Mouse (Mus musculus): ENCODE measurements around the gene Adamts4. TPM values are rescaled to one million over a fixed set of nuclear protein-coding genes. Genes with fewer than 3 reads are reported as not detected.

The Adamts4 gene
- total and polyA plus RNA-seq, 3 experiments = 0.04 to 0.25 (median 0.09) TPM

DNA sequence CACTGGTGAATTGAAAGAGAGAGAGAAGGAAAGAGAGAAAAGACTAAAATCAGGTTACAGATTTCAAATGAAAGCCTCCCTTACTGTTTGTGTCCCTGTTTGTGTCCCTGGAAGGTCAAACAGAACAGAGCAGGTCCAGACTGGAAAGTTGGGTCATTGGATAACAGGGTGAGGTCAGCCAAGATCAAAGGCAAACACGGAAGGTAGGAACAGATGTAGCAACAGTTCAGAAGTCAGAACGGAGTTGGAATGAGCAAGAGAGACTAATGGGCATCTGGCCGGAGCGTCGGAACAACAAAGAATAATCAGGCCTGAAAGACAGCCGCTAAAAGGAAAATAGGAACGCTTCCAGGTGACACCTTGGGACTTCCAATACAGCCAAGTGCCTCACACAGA lies 46.0 kb upstream of the Adamts4 start:
- peaks cover 33% of the 10 kb centered on the region for H3K27me3 ChIP-seq (replicated peaks)
- dilution Hi-C loops (cut with MboI; ENCODE audit: extremely low pct_ligation_motif_present, extremely low pct_unique_long_range_greater_than_20kb, low sequenced_read_pairs) (no loop called here), in situ Hi-C loops (cut with MboI; ENCODE audit: low pct_ligation_motif_present, low pct_unique_long_range_greater_than_20kb, low sequenced_read_pairs) (no loop called here)
- DNase-seq (ENCODE audit: extremely low read depth) = no peak
- TF ChIP-seq E2F4 (IDR thresholded peaks at IDR 0.05; ENCODE audit: insufficient replicate concordance, low read depth, low read length) = no peak
- TF ChIP-seq JUN (IDR thresholded peaks at IDR 0.05; ENCODE audit: insufficient read depth, low read depth, low read length) = no peak
- no peak for TF ChIP-seq NRF1 (IDR thresholded peaks at IDR 0.05; ENCODE audit: low read depth, low read length)
- no peak for TF ChIP-seq POLR2A (IDR thresholded peaks at IDR 0.05; ENCODE audit: low read depth, low read length)
- TF ChIP-seq RCOR1 (conservative IDR thresholded peaks at IDR 0.05; ENCODE audit: low read depth, low read length) = no peak
- no peak for TF ChIP-seq SMC3 (IDR thresholded peaks at IDR 0.05; ENCODE audit: low read depth, low read length)
- TF ChIP-seq JUND (conservative IDR thresholded peaks at IDR 0.05; ENCODE audit: low read depth, low read length) = no peak
- no peak for TF ChIP-seq USF1 (IDR thresholded peaks at IDR 0.05; ENCODE audit: low read depth, low read length)
- TF ChIP-seq BHLHE40 (IDR thresholded peaks at IDR 0.05; ENCODE audit: low read depth, low read length) = no peak
- no peak for TF ChIP-seq MXI1 (IDR thresholded peaks at IDR 0.05; ENCODE audit: low read depth, low read length)
- TF ChIP-seq MEF2A (IDR thresholded peaks at IDR 0.05; ENCODE audit: borderline replicate concordance, low read depth, low read length) = no peak
- TF ChIP-seq KAT2A (IDR thresholded peaks at IDR 0.05; ENCODE audit: insufficient replicate concordance, low read length) = no peak
- no peak for TF ChIP-seq ETS1 (conservative IDR thresholded peaks at IDR 0.05; ENCODE audit: low read depth, low read length)
- no peak for TF ChIP-seq CHD1 (IDR thresholded peaks at IDR 0.05; ENCODE audit: low read depth, low read length)
- no peak for TF ChIP-seq MAX (IDR thresholded peaks at IDR 0.05; ENCODE audit: low read length)
- TF ChIP-seq SIN3A (IDR thresholded peaks at IDR 0.05; ENCODE audit: low read length) = no peak
- H3K4me1 ChIP-seq (ENCODE audit: control insufficient read depth in 1 of 2, insufficient read depth in 2 of 2) = no peaks in the 10 kb centered on the region
- no peaks in the 10 kb centered on the region for H3K36me3 ChIP-seq (replicated peaks in 1 of 2; ENCODE audit: control insufficient read depth in 1 of 2, insufficient read depth in 1 of 2, low read length in 1 of 2)
- peaks cover 5% of the 10 kb centered on the region for H3K9me3 ChIP-seq (replicated peaks; ENCODE audit: low read length)
- H3K4me2 ChIP-seq (ENCODE audit: insufficient read depth, low read depth, poor library complexity, severe bottlenecking) = no peak overlapping the region
- H3K4me3 ChIP-seq (replicated peaks in 1 of 3; ENCODE audit: low read depth in 2 of 3, low read length in 2 of 3, poor library complexity in 1 of 3) = no peak overlapping the region
- no peak overlapping the region for H3K27ac ChIP-seq (ENCODE audit: insufficient read depth, low read depth)
- no peaks in the 10 kb centered on the region for H3K79me2 ChIP-seq (replicated peaks; ENCODE audit: control insufficient read depth, extremely low read depth, insufficient read depth, poor library complexity, severe bottlenecking)
- H3K9ac ChIP-seq (ENCODE audit: insufficient read depth, low read depth) = no peak overlapping the region

DNA sequence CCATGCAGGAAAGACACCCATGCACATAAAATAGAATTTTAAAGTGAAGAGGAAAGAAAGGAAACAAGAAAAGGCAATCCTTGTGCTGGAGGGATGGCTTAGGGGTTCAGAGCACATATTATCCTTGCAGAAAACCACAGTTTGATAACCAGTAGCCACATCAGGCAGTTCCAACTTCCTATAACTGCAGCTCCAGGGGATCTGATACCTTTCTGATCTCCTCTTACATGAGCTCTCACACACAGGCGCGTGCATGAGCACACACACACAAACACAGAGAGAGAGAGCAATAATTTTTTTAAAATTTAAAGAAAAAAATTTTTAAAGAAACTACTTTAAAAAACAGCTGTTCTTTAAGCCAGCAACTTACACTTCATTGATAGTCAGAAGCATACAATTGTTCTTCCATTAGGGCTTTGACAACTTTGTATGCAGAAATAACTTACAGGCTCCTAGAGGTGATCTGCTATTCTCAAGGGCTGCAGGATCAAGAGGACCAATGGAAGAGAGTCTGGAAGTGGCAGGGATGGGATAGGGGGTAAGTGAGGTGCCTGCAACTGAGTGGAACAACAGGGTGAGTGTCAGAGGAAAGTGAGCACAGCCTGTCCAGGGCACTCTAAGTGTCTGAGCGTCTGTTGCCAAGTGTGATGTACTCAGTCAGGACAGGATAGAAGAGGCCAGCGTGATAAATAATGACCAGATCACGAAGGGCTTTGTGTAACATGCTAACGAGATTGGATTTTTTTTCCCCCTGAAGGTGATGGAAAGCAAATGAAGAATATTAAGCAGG lies 44.3 kb upstream of the Adamts4 start:
- Histone ChIP-seq H3K36me3 (replicated peaks in 1 of 2; ENCODE audit: control insufficient read depth in 1 of 2, insufficient read depth in 1 of 2, low read length in 1 of 2) (no peaks in the 10 kb centered on the region), H3K4me1 (ENCODE audit: control insufficient read depth in 1 of 2, insufficient read depth in 2 of 2) (no peaks in the 10 kb centered on the region), H3K4me3 (replicated peaks in 1 of 3; ENCODE audit: low read depth in 2 of 3, low read length in 2 of 3, poor library complexity in 1 of 3) (no peak overlapping the region), H3K9ac (ENCODE audit: insufficient read depth, low read depth) (no peak overlapping the region), H3K9me3 (replicated peaks; ENCODE audit: low read length) (peaks cover 5% of the 10 kb centered on the region), H3K4me2 (ENCODE audit: insufficient read depth, low read depth, poor library complexity, severe bottlenecking) (no peak overlapping the region), H3K79me2 (replicated peaks; ENCODE audit: control insufficient read depth, extremely low read depth, insufficient read depth, poor library complexity, severe bottlenecking) (no peaks in the 10 kb centered on the region), H3K27ac (ENCODE audit: insufficient read depth, low read depth) (no peak overlapping the region), H3K27me3 (replicated peaks) (peaks cover 39% of the 10 kb centered on the region)
- dilution Hi-C loops (cut with MboI; ENCODE audit: extremely low pct_ligation_motif_present, extremely low pct_unique_long_range_greater_than_20kb, low sequenced_read_pairs) = no loop called here
- in situ Hi-C loops (cut with MboI; ENCODE audit: low pct_ligation_motif_present, low pct_unique_long_range_greater_than_20kb, low sequenced_read_pairs) = no loop called here
- TF ChIP-seq ZMIZ1 (IDR thresholded peaks at IDR 0.05; ENCODE audit: low read depth, low read length) (no peak), SMC3 (IDR thresholded peaks at IDR 0.05; ENCODE audit: low read depth, low read length) (no peak), NELFE (IDR thresholded peaks at IDR 0.05; ENCODE audit: low read depth, low read length) (no peak), BHLHE40 (IDR thresholded peaks at IDR 0.05; ENCODE audit: low read depth, low read length) (no peak), UBTF (IDR thresholded peaks at IDR 0.05; ENCODE audit: low read depth, low read length) (no peak), PAX5 (IDR thresholded peaks at IDR 0.05; ENCODE audit: low read length) (no peak), JUND (conservative IDR thresholded peaks at IDR 0.05; ENCODE audit: low read depth, low read length) (no peak), MXI1 (IDR thresholded peaks at IDR 0.05; ENCODE audit: low read depth, low read length) (no peak), EP300 (IDR thresholded peaks at IDR 0.05; ENCODE audit: low read length) (no peak), POLR2AphosphoS2 (IDR thresholded peaks at IDR 0.05; ENCODE audit: low read depth, low read length) (no peak), NRF1 (IDR thresholded peaks at IDR 0.05; ENCODE audit: low read depth, low read length) (no peak), ELF1 (IDR thresholded peaks at IDR 0.05; ENCODE audit: low read depth, low read length) (no peak), MEF2A (IDR thresholded peaks at IDR 0.05; ENCODE audit: borderline replicate concordance, low read depth, low read length) (no peak), MAFK (IDR thresholded peaks at IDR 0.05; ENCODE audit: insufficient replicate concordance, low read length) (no peak), ZKSCAN1 (IDR thresholded peaks at IDR 0.05; ENCODE audit: borderline replicate concordance, low read depth, low read length) (no peak), ZC3H11A (IDR thresholded peaks at IDR 0.05; ENCODE audit: low read depth, low read length) (no peak)
- DNase-seq (ENCODE audit: extremely low read depth) = no peak
